Mouse (Mus musculus) lung, postnatal 10 days (tissue): Measurements from ENCODE around the gene Marcksl1.
A peak's percentile ranks its signal among the peaks of the same experiment; 100 is the strongest.

ENCODE experiments used
- DNase-seq: peaks from one replicate; pipeline ENCODE4 v3.0.0; 2021

Gene Marcksl1

DNA sequence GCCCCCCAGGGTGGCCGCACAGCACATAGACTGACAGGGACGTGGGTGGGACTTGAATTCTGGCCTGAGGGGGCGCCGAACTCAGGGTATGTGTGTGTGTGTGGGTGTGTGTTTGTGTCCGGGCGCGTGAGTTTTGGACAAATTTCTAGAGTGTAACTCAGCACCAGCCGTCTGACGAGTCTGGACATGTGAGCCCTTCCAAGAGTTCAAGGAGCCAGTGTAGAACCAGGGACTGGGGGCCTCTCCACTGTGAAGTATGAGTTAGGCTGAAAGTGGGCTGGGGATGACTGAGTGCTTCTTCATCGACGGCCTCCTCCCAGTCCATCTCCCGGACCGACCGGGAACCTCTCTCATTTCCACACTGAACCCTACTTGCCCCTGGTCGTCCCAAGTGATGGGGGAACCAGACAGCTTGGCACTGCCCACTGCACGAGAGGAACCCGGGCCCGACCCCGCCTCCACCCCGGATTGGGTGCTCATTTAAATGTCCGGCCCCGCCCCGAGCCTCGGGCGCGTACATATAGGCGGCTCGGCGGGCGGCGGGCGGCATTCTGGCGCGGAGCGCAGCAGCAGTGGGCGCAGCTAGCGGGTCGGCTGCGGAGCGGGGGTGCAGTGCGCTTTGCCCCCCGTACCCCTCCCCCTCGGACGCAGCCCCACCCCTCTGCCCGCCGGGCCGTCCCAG, at the start of gene Marcksl1:
Gene Marcksl1, plus strand, starts transcription at position 496 of the 682 bp plus-strand sequence.
- DNase-seq = peak; percentile 95

GRCm38 (mm10) chr4:129464286-129464815, 49.0 kb upstream of the Marcksl1 start:
- no peak for DNase-seq

- no peak for DNase-seq
These were observed 37.3 kb upstream of the Marcksl1 start for GRCm38 (mm10) chr4:129476047-129476446.

DNA sequence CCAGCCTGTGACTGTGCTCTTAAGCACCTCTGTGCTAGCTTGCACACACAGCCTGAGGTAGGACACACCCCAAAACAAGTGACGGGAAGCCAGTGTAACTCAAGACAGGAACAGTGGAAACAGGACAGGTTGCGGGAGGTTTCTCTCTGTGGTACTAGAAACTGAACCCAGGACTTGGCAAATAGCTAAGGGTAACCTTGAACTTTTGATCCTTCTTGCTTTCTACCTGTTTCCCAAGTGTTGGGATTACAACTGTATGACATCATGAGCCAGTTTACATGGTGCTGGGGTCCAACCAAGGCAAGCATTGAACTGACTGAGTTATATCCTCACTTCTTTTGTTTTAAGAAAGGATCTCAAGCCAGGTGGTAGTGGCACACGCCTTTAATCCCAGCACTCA, 33.5 kb upstream of the Marcksl1 start:
- no peak for DNase-seq

GRCm38 (mm10) chr4:129481090-129481489, 32.3 kb upstream of the Marcksl1 start:
- DNase-seq = no peak

GRCm38 (mm10) chr4:129490972-129491880, 22.2 kb upstream of the Marcksl1 start, which contains the start of the genes Tssk3 and Fam229a:
Gene Tssk3 (minus strand): TSS chr4:129491022.
Gene Fam229a (plus strand): TSS chr4:129491190.
- peak; percentile 60 for DNase-seq

DNA sequence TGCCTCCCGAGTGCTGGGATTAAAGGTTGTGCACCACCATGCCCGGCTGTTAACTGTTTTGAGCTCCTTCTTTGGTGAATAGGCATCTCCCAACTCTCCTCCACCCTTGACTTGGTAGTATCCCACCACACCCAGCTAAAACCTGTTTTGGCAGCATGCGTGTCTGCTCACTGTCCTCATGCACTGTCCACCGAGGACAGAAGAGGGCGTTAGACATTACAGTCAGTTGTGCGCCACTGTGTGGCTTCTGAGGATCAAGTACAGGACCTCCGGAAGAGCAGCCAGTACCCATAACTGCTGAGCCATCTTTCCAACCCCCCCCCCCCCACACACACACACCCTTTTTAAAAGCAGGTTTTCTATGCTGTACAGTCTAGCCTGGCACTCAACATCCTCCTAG, 18.7 kb upstream of the Marcksl1 start:
- no peak for DNase-seq

- peak; percentile 50 for DNase-seq
These were observed 17.5 kb upstream of the Marcksl1 start for GRCm38 (mm10) chr4:129495672-129496562.

GRCm38 (mm10) chr4:129496631-129497030, 16.8 kb upstream of the Marcksl1 start:
- peak; percentile 58 for DNase-seq

DNA sequence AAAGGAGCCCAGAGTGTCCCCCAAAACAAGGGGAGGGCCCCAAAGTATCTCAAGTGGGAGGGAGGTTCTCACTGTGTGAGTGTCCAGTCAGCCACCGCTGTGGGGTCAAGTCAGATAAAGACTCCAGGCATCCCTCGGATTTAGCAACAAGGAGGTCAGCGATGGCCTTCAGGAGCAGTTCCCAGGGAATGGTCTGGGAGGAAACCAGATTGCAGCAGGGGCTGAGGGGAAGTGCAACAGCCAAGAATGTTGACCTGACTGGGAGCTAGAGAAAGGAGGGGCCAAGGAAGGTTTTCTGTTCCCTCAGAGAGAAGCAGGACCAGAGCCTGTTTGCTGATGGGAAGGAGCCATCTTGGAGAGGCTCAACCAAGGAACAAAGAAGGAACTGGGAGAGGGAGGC, 14.4 kb upstream of the Marcksl1 start:
- DNase-seq = no peak

- no peak for DNase-seq
These were observed 13.4 kb upstream of the Marcksl1 start for GRCm38 (mm10) chr4:129500017-129500416.

GRCm38 (mm10) chr4:129500607-129501566, 12.5 kb upstream of the Marcksl1 start:
- DNase-seq = peak; percentile 96

DNA sequence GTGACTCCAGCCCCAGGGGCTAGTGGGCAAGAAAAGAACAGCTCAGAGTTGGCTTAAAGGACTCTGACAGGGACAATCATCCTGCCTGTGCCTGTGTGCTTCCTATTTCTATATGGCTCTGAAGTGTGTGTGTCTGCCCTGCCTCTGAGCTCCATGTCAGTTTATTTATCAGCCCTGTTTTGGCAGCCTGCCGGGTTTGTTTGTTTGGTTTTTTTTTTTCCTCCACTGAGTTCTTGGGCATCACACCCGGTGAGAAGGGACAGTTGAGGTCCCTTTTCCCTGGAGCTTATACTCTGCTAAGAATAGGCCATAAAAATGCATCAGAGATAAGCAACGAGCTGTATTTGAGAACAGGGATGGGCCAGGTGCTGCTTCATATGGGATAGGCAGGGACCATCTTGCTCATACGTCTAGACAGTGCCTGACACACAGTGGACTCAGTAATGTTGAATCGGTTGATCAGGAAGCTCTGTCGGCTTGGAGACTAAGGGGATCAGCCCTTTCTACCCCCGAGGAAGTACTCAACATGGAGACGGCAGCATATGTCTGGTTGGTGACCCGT, 11.0 kb upstream of the Marcksl1 start:
- DNase-seq = peak; percentile 41

- peak; percentile 37 for DNase-seq
These were observed 10.4 kb upstream of the Marcksl1 start for GRCm38 (mm10) chr4:129502901-129503444.

GRCm38 (mm10) chr4:129505511-129505910, 7.9 kb upstream of the Marcksl1 start:
- DNase-seq = no peak

DNA sequence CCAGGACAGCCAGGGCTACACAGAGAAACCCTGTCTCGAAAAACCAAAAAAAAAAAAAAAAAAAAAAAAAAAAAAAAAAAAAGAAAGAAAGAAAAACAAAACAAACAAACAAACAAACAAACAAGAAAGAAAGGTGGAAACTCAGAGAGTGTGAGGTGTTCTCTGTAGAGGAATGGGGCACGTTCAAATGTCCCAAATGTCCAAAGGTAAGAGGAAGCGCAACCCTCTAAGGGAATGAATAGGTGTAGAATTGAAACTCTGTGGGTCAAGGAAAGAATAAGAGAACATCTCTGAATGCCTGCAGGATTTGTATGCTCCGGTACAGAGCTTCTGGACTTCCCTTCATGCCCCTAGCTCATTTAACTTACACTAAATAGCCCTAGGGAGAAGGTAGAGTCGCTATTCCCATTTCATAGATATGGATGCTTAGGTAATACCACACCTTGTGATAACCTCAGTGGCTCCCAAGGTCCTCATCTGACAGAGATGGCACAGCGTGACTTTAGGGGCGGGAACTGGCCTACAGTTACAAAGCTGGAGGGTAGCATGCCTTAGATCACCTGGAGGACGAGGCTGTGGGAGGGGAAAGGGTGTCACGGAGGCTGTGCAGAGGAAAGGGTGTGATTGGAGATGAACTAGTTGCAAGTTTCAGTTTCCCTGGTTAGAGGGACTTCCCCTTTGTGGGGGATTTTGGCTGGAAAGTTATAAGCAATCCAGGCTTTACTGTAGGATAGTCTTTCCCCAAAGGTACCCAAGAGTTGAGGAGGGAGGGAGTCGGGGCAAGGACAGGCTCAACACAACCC, 5.7 kb upstream of the Marcksl1 start:
- DNase-seq = no peak

- no peak for DNase-seq
These were observed 5.2 kb upstream of the Marcksl1 start for GRCm38 (mm10) chr4:129508237-129508515.

DNA sequence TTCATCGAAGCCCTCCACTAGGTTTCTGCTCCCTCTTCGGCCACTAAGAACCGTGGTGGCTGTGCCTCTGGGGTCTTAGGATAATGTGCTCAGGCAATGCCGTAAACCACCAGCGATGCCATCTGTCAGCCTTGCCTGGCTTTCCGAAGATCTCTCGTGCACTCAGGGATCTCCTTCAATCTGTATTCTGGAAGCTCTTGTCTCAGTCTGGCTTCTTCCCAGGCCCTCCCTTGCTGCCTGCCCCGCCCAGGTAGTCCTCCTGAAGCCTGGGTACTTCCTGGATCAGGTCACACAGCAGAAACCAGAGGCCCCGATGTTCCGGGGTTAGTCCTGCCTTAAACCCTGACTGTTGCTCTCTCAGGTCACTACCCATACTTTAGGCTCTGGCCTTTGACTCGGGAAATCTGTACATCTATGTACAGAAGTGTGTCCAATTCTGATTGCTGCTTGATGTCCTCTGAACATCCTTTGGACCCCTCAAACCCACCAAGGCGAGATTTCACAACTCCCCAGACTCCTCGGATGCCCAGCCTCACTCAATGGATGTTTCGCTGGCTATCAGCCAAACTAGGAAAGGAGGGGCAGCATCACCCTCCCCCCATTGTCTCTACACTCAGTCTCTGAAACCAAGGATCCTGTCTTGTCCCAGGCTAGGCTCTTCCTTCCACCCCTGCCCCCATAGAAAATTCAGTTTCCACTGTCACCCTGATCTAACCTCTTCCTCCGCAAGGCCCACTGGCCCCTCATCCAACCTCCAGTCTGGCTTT, 4.4 kb upstream of the Marcksl1 start:
- peak; percentile 59 for DNase-seq

DNA sequence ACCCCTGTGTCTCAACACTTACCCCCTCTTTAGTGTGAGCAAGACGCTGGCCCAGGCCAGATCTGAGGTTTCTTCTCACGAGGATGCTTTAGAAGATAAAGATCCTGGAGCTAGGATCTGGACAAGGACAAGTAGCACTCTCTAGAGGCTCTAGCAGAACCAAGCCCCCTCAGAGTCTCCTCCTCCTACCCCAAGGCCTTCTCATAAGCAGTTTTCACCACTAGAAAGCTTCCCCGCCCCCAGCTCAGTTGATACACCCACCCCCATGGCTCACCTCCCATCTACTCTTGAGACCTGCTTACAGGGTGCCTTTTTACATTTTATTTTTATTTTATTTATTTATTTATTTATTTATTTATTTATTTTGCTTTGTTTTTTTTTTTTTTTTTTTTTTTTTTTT, 3.7 kb upstream of the Marcksl1 start:
- no peak for DNase-seq
